ENCODE assay signal across 13 mouse cellular contexts in the genomic region with DNA sequence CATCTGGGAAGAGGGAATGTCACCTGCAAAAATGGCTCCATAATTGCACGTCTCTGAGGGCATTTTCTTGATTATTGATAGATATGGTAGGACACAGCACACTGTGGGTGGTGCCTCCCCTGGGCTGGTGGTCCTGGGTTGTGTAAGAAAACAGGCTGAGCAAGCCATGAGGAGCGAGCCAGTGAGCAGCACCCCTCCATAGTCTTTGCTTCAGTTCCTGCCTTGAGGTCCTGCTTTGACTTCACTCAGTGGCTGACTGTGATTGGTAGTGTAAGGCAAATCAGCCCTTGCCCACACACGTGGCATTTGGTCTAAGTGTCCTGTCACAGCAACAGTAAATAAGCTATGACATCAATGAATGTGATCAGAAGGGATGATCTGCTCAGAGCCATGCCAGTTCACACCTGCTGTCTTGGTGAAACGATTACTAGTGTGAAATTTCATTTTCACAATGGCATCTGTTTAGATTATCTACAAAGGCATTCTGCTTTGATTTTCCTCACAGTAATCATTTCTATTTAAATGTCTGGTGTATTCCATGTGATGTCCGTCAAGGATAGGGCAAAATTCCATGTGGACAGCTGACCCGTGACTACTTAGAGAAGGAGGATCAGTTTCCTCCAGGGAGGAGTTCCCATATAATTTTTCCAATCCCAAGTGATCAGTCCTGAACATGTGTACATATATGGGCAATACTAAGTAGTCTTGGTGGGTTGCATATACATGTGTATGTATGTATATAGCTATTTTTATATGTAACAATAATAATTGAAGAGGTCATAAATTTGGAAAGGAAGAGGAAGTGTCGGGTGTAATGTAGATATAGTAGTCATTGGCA.
A peak's percentile ranks its signal among the peaks of the same experiment; 100 is the strongest.
DNase-seq lines count a peak whose midpoint lies in the region; ATAC-seq and TF ChIP-seq lines count a peak whose summit lies in the region.
"Had no signal": no experiment of that assay in that cellular context is flagged by ENCODE, and none has a peak within 500 bp of the region (broad histone marks: within the 10 kb centered on the region; RNA-seq: fewer than 3 reads in every experiment).

No protein-coding gene starts in this region.

- 74% methylated on average over 7 of the region's 7 CpGs for WGBS in kidney, embryonic 16.5 days
- WGBS in kidney, adult 2 months = 73% methylated on average over 7 of the region's 7 CpGs

- no peak overlapping the region; the same call in 1 of the 2 replicates for H3K27ac ChIP-seq in kidney, embryonic 16.5 days (ENCODE audit: low read length)
- no peak overlapping the region for H3K27ac ChIP-seq in kidney, adult 2 months (ENCODE audit: insufficient read depth, low read depth, low read length)
- H3K27ac ChIP-seq: embryonic facial prominence, embryonic 12.5 days; gastrocnemius, adult 2 months; hindbrain, embryonic 14.5 days; neural tube, embryonic 13.5 days had no signal

- no peaks in the 10 kb centered on the region for H3K27me3 ChIP-seq in kidney, embryonic 16.5 days (ENCODE audit: insufficient read depth, low read length)
- H3K27me3 ChIP-seq in kidney, adult 2 months (replicated peaks; ENCODE audit: control insufficient read depth, insufficient read depth, low read length) = no peaks in the 10 kb centered on the region
- H3K27me3 ChIP-seq: embryonic facial prominence, embryonic 12.5 days; neural tube, embryonic 13.5 days had no signal

- no peaks in the 10 kb centered on the region for H3K4me1 ChIP-seq in kidney, embryonic 16.5 days (ENCODE audit: insufficient read depth, low read length)
- no peaks in the 10 kb centered on the region for H3K4me1 ChIP-seq in kidney, adult 2 months (ENCODE audit: control insufficient read depth, insufficient read depth, low read length)
- H3K4me1 ChIP-seq: embryonic facial prominence, embryonic 12.5 days; neural tube, embryonic 13.5 days had no signal

- ATAC-seq in cerebellum, adult (ENCODE audit: insufficient number of reproducible peaks, low FRiP score, low TSS enrichment) = peak; percentile 26; the same call in 1 of the 2 replicates
- 0 out of 2 replicates have a peak, but pooled peaks have one; percentile 12 for ATAC-seq in kidney, embryonic 16.5 days (ENCODE audit: low FRiP score, low TSS enrichment)
- no peak for ATAC-seq in inflammation-experienced regulatory T-cells, adult 6 months
- ATAC-seq in erythroblast, adult 5-6 weeks (replicated peaks; ENCODE audit: low FRiP score, poor library complexity, severe bottlenecking) = no peak

- no peak for TF ChIP-seq POLR2A in kidney, adult 2 months (IDR thresholded peaks at IDR 0.05; ENCODE audit: low read depth, low read length)

- DNase-seq in cerebellum, adult 11 months = no peak
- DNase-seq in kidney, adult 2 months = no peak
- peak; percentile 85 for DNase-seq in brain, adult 2 months (ENCODE audit: low read depth, low spot score)
- peak; percentile 26 to 58 for DNase-seq in cerebellum, postnatal 14 days
- DNase-seq: kidney, adult 9 months had no signal

- H3K4me2 ChIP-seq in kidney, embryonic 16.5 days (replicated peaks; ENCODE audit: low read depth, low read length) = no peak overlapping the region
- H3K4me2 ChIP-seq: embryonic facial prominence, embryonic 12.5 days; hindbrain, embryonic 14.5 days; neural tube, embryonic 13.5 days had no signal

- no peak overlapping the region for H3K4me3 ChIP-seq in kidney, embryonic 16.5 days (ENCODE audit: low read length)
- H3K4me3 ChIP-seq in kidney, adult 2 months (ENCODE audit: insufficient read depth, low read depth, low read length) = no peak overlapping the region
- H3K4me3 ChIP-seq: embryonic facial prominence, embryonic 12.5 days; gastrocnemius, adult 2 months; neural tube, embryonic 13.5 days had no signal

- H3K9me3 ChIP-seq in kidney, embryonic 16.5 days (ENCODE audit: low read length) = no peaks in the 10 kb centered on the region
- H3K9me3 ChIP-seq: embryonic facial prominence, embryonic 12.5 days; neural tube, embryonic 13.5 days had no signal

- TF ChIP-seq CTCF in kidney, adult 2 months (conservative IDR thresholded peaks at IDR 0.05; ENCODE audit: insufficient read depth, insufficient read length, low read depth, low read length) = no peak

- H3K36me3 ChIP-seq in kidney, embryonic 16.5 days (ENCODE audit: insufficient read depth, low read length) = no peaks in the 10 kb centered on the region
- H3K36me3 ChIP-seq in kidney, adult 2 months (ENCODE audit: control insufficient read depth, insufficient read depth, low read length) = no peaks in the 10 kb centered on the region
- H3K36me3 ChIP-seq: embryonic facial prominence, embryonic 12.5 days; neural tube, embryonic 13.5 days had no signal

- H3K9ac ChIP-seq in kidney, embryonic 16.5 days (replicated peaks; ENCODE audit: low read length) = no peak overlapping the region
- H3K9ac ChIP-seq: embryonic facial prominence, embryonic 12.5 days; hindbrain, embryonic 14.5 days; neural tube, embryonic 13.5 days had no signal

Comparison
In these comparisons a context has a peak if more than half of its experiments do, and no peak if none do; other contexts are left out.
1. DNase-seq: peak in brain, adult 2 months (single experiment) and cerebellum, postnatal 14 days (2 of 2); none in cerebellum, adult 11 months (single experiment) and kidney, adult 2 months (single experiment).
2. ATAC-seq: peak in cerebellum, adult (single experiment) and kidney, embryonic 16.5 days (single experiment); none in inflammation-experienced regulatory T-cells, adult 6 months (single experiment) and erythroblast, adult 5-6 weeks (single experiment).